8 mouse cellular contexts compared by ENCODE assay signal in genomic region chr14:32321732-32322685, GRCm38 (mm10). TPM values are rescaled to one million over a fixed set of nuclear protein-coding genes. Genes with fewer than 3 reads are reported as not detected.
A peak's percentile ranks its signal among the peaks of the same experiment; 100 is the strongest.
DNase-seq lines count a peak whose midpoint lies in the region; ATAC-seq lines count a peak whose summit lies in the region.

Gene Ogdhl (plus strand): TSS chr14:32322019.

- peak within 1 kb of the TSS; percentile 37 for H3K9ac ChIP-seq in lung, embryonic 15.5 days

- H3K4me2 ChIP-seq in lung, embryonic 15.5 days: peak within 1 kb of the TSS; percentile 88

- no peaks in the 10 kb centered on the region for H3K27me3 ChIP-seq in hindbrain, embryonic 10.5 days (ENCODE audit: insufficient read depth, poor library complexity, severe bottlenecking)
- H3K27me3 ChIP-seq in lung, embryonic 15.5 days: no peaks in the 10 kb centered on the region

- peak; percentile 81 for ATAC-seq in lung, embryonic 15.5 days (ENCODE audit: borderline replicate concordance, extremely low read depth, low FRiP score, low TSS enrichment)

- WGBS in hindbrain, embryonic 10.5 days: 4% methylated on average over 50 of the region's 50 CpGs
- 1% methylated on average over 50 of the region's 50 CpGs for WGBS in lung, embryonic 15.5 days

- H3K27ac ChIP-seq in hindbrain, embryonic 10.5 days: peak within 1 kb of the TSS; percentile 92
- no peak within 1 kb of the TSS for H3K27ac ChIP-seq in lung, embryonic 15.5 days

- H3K36me3 ChIP-seq in hindbrain, embryonic 10.5 days: peaks cover 4% of the 10 kb centered on the region; the same call in 1 of the 2 replicates
- H3K36me3 ChIP-seq in lung, embryonic 15.5 days: no peaks in the 10 kb centered on the region

- DNase-seq in T-cell, adult 2 months (ENCODE audit: low spot score): peak; percentile 10
- peak; percentile 86 to 88 for DNase-seq in cerebellum, postnatal 10 days
- peak; percentile 42 to 85 for DNase-seq in frontal cortex, adult 2 months (ENCODE audit: extremely low spot score in 1 of 2, low spot score in 1 of 2)
- peak; percentile 88 for DNase-seq in hindbrain, embryonic 10.5 days (ENCODE audit: low spot score)
- peak; percentile 77 for DNase-seq in layer of hippocampus, adult 9-11 months
- peak; percentile 66 for DNase-seq in ovary, postnatal 14 days (ENCODE audit: low spot score)
- DNase-seq in thymus, postnatal 36 days: peak; percentile 54 to 60

- no peaks in the 10 kb centered on the region for H3K9me3 ChIP-seq in hindbrain, embryonic 10.5 days
- no peaks in the 10 kb centered on the region for H3K9me3 ChIP-seq in lung, embryonic 15.5 days

- H3K4me1 ChIP-seq in hindbrain, embryonic 10.5 days (replicated peaks): peaks cover 25% of the 10 kb centered on the region
- no peaks in the 10 kb centered on the region; the same call in 1 of the 2 replicates for H3K4me1 ChIP-seq in lung, embryonic 15.5 days

- peak within 1 kb of the TSS; percentile 75 for H3K4me3 ChIP-seq in hindbrain, embryonic 10.5 days
- peak within 1 kb of the TSS; percentile 80 for H3K4me3 ChIP-seq in lung, embryonic 15.5 days

RNA-seq across cellular contexts. Expression of gene Ogdhl, which starts in this region (rescaled TPM):
- polyA plus RNA-seq in frontal cortex, adult 2 months (2012; rRNA removed): 66.1 and 68.5 TPM in 2 replicates
- polyA plus RNA-seq in hindbrain, embryonic 10.5 days (2016; fragmentation: Nextera tagmentation; extraction: Ambion mirVana): 15.7 and 17.8 TPM in 2 replicates
- 10.1 and 10.3 TPM in 2 replicates for polyA plus RNA-seq in lung, embryonic 15.5 days (2015; fragmentation: Nextera tagmentation; extraction: Ambion mirVana)

Comparison
In these comparisons a context has a peak if more than half of its experiments do, and no peak if none do; other contexts are left out.
1. DNase-seq: peak in every context shown above with its lines; median percentile 88 in hindbrain, embryonic 10.5 days; 87 in cerebellum, postnatal 10 days; 77 in layer of hippocampus, adult 9-11 months; 66 in ovary, postnatal 14 days; 64 in frontal cortex, adult 2 months; 57 in thymus, postnatal 36 days; 10 in T-cell, adult 2 months.